Mouse (Mus musculus): ENCODE measurements at regions not wholly inside any gene's neighbourhood (a gene's known extent, or its start where the extent isn't known, plus 50 kb on each side); places are given as distances from the start of the nearest gene placed in this dataset.

DNA sequence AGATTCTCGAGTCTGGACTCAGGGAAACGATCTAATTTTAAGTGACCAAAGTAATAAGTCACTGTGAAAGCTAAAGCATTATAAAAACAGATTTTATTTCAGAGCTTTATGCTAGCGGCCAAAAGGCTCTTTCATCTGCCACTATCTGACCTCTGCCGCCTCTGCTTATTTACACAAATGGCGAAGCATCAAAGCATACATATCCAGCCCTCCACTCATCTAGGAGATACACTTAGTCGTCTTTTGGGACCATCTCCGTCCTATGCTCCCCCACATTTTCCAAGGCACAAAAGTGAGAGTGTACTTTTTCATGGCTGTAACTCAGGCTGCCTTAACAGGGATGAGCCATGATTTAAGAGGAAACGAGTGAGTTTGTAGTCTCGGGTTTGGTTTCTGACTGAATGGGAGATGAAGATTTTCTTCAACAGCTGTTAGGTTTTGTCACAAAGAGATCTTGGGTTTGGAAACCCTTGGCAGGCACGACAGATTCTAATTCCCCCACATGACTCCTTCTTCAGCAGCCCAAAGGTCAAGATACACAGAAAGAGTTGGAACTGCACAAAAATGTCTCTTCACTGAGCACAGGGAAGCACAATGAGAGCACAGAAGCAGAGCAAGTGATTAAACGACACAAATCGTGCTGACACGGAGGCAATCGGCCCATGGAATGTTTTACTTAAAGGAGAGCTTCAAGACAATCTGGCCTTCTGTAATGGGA, 96.7 kb upstream of the Actbl2 start:
- peak in 1 of 2 experiments; percentile 7 for DNase-seq (ENCODE audit: low spot score in 2 of 2)

DNA sequence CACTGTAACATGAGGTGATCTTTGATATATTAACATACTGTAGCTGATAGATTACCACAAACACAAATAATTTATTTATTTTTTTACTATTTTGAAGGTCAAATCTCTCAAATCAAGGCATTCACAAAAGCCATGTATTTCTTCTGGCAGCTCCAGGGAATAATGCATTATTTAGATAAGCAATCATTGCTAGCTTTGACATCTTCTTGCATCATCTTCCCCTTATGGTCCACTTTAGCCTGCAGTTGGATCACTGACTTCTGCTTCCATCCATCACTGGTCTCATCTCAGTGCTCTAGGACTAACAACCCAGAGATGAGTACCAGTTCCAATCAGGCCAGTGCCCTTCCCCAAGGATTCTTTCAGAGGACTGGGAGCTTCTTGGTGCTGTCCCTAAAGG, 95.3 kb upstream of the Actbl2 start:
- DNase-seq (ENCODE audit: low spot score in 2 of 2): no peak

- DNase-seq (ENCODE audit: low spot score in 2 of 2): no peak
These were observed 89.3 kb upstream of the Actbl2 start for GRCm38 (mm10) chr13:111165538-111165937.

GRCm38 (mm10) chr13:111170269-111171165, 84.3 kb upstream of the Actbl2 start:
- DNase-seq (ENCODE audit: low spot score in 2 of 2): no peak

- DNase-seq (ENCODE audit: low spot score in 2 of 2): no peak
These were observed 75.6 kb upstream of the Actbl2 start for GRCm38 (mm10) chr13:111179186-111179585.

GRCm38 (mm10) chr13:111183293-111183692, 71.5 kb upstream of the Actbl2 start:
- DNase-seq (ENCODE audit: low spot score in 2 of 2): no peak

- DNase-seq (ENCODE audit: low spot score in 2 of 2): no peak
These were observed 69.0 kb upstream of the Actbl2 start for GRCm38 (mm10) chr13:111185799-111186198.

GRCm38 (mm10) chr13:111186833-111187232, 68.0 kb upstream of the Actbl2 start:
- DNase-seq (ENCODE audit: low spot score in 2 of 2): no peak

GRCm38 (mm10) chr13:111193919-111194318, 60.9 kb upstream of the Actbl2 start:
- DNase-seq (ENCODE audit: low spot score in 2 of 2): no peak

DNA sequence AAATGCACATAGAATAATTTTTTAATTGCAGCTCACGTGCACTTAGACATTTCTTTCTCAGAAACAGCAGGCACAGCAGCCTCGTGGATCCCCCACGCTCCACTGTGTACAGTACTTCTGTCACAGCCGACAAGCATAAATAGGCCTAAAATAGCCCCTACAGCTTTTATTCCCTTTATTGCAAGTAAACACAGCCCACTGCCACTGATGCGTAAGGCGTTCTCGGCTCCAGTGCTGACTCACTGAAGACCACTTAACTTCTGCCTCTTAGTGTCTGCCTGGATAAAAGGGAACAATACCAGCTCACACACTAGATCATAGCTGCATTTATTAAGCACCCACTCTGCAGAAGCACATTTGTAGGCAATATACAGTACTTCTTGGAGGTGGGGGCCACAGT, 60.5 kb upstream of the Actbl2 start:
- no peak for DNase-seq (ENCODE audit: low spot score in 2 of 2)

DNA sequence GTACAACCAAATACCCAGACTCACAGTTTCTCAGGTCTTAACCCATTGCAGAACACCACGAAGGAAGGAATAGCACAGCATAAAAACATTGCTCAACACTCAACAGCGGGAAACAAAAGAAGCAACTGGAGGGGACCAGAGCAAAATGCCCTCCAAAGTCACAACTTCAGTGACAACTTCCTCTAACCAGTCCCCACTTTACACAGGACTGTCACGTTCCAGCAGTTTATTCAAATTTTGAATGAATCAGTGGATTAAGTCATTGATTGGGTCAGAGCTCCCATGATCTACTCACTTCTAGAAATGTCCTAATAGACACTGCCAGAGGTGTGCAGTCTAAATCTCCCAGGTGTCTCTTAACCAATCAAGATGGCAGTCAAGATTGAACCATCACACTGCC, 53.3 kb upstream of the Actbl2 start:
- DNase-seq (ENCODE audit: low spot score in 2 of 2): no peak

GRCm38 (mm10) chr13:111204580-111205285, 50.1 kb upstream of the Actbl2 start:
- DNase-seq (ENCODE audit: low spot score in 2 of 2): peak in 1 of 2 experiments; percentile 3
